Mouse (Mus musculus): ENCODE measurements at regions not wholly inside any gene's neighbourhood (a gene's known extent, or its start where the extent isn't known, plus 50 kb on each side); places are given as distances from the start of the nearest gene placed in this dataset.

GRCm38 (mm10) chr7:94042466-94043030 is 962.9 kb downstream of the Fam181b start:
- no peaks in the 10 kb centered on the region for H3K9me3 ChIP-seq (replicated peaks; ENCODE audit: control insufficient read depth, low read length)
- H3K27ac ChIP-seq (ENCODE audit: low read length) = no peak overlapping the region
- H3K36me3 ChIP-seq (ENCODE audit: control insufficient read depth, insufficient read depth) = no peaks in the 10 kb centered on the region
- 27% methylated on average over 11 of the region's 11 CpGs for WGBS
- H3K27me3 ChIP-seq (ENCODE audit: control insufficient read depth, insufficient read depth, low read length) = no peaks in the 10 kb centered on the region
- peak overlapping the region; percentile 41 for H3K4me2 ChIP-seq (ENCODE audit: low read depth, low read length)
- no peaks in the 10 kb centered on the region for H3K4me1 ChIP-seq (ENCODE audit: control insufficient read depth, insufficient read depth, low read length)
- H3K9ac ChIP-seq (ENCODE audit: low read length) = no peak overlapping the region
- H3K4me3 ChIP-seq (ENCODE audit: low read length) = 0 out of 2 replicates have a peak overlapping the region, but pooled peaks have one; percentile 4
- ATAC-seq (replicated peaks; ENCODE audit: extremely low read depth, insufficient read depth, low FRiP score) = no peak

GRCm38 (mm10) chr7:94045428-94045827 is 965.8 kb downstream of the Fam181b start:
- H3K4me1 ChIP-seq (ENCODE audit: control insufficient read depth, insufficient read depth, low read length) = no peaks in the 10 kb centered on the region
- H3K27me3 ChIP-seq (ENCODE audit: control insufficient read depth, insufficient read depth, low read length) = no peaks in the 10 kb centered on the region
- no peak for ATAC-seq (replicated peaks; ENCODE audit: extremely low read depth, insufficient read depth, low FRiP score)
- no peak overlapping the region for H3K4me2 ChIP-seq (ENCODE audit: low read depth, low read length)
- no peaks in the 10 kb centered on the region for H3K36me3 ChIP-seq (ENCODE audit: control insufficient read depth, insufficient read depth)
- no peak overlapping the region for H3K4me3 ChIP-seq (ENCODE audit: low read length)
- no peak overlapping the region for H3K9ac ChIP-seq (ENCODE audit: low read length)
- no peak overlapping the region for H3K27ac ChIP-seq (ENCODE audit: low read length)
- WGBS = 48% methylated on average over 2 of the region's 2 CpGs
- H3K9me3 ChIP-seq (replicated peaks; ENCODE audit: control insufficient read depth, low read length) = no peaks in the 10 kb centered on the region

- 35% methylated on average over 1 of the region's 1 CpGs for WGBS
These were observed 966.4 kb downstream of the Fam181b start for GRCm38 (mm10) chr7:94046029-94046428.

GRCm38 (mm10) chr7:94061814-94062545 is 982.3 kb downstream of the Fam181b start:
- Histone ChIP-seq H3K36me3 (ENCODE audit: control insufficient read depth, insufficient read depth) (no peaks in the 10 kb centered on the region), H3K27ac (ENCODE audit: low read length) (no peak overlapping the region), H3K9me3 (replicated peaks; ENCODE audit: control insufficient read depth, low read length) (no peaks in the 10 kb centered on the region), H3K4me2 (ENCODE audit: low read depth, low read length) (no peak overlapping the region), H3K4me1 (ENCODE audit: control insufficient read depth, insufficient read depth, low read length) (no peaks in the 10 kb centered on the region), H3K9ac (ENCODE audit: low read length) (no peak overlapping the region), H3K27me3 (ENCODE audit: control insufficient read depth, insufficient read depth, low read length) (no peaks in the 10 kb centered on the region), H3K4me3 (ENCODE audit: low read length) (no peak overlapping the region)
- ATAC-seq (replicated peaks; ENCODE audit: extremely low read depth, insufficient read depth, low FRiP score) = no peak
- WGBS = 66% methylated on average over 3 of the region's 3 CpGs

More at GRCm38 (mm10) chr7:94046029-94046428, 966.4 kb downstream of the Fam181b start:
- Histone ChIP-seq H3K27me3 (ENCODE audit: control insufficient read depth, insufficient read depth, low read length) (no peaks in the 10 kb centered on the region), H3K9ac (ENCODE audit: low read length) (no peak overlapping the region), H3K36me3 (ENCODE audit: control insufficient read depth, insufficient read depth) (no peaks in the 10 kb centered on the region), H3K9me3 (replicated peaks; ENCODE audit: control insufficient read depth, low read length) (no peaks in the 10 kb centered on the region), H3K4me3 (ENCODE audit: low read length) (no peak overlapping the region), H3K4me2 (ENCODE audit: low read depth, low read length) (no peak overlapping the region), H3K27ac (ENCODE audit: low read length) (no peak overlapping the region), H3K4me1 (ENCODE audit: control insufficient read depth, insufficient read depth, low read length) (no peaks in the 10 kb centered on the region)
- no peak for ATAC-seq (replicated peaks; ENCODE audit: extremely low read depth, insufficient read depth, low FRiP score)

Data from heart, embryonic 16.5 days (tissue).